Mouse (Mus musculus) mature B cell (primary cell): ENCODE data around the gene Hrct1.

Source experiments
- in situ Hi-C: fragments of 300-500 bp; cut with MboI; formaldehyde crosslinking; loops from 2 replicates; pipeline ENCODE4 v1.14.3; 2019

Gene Hrct1

DNA sequence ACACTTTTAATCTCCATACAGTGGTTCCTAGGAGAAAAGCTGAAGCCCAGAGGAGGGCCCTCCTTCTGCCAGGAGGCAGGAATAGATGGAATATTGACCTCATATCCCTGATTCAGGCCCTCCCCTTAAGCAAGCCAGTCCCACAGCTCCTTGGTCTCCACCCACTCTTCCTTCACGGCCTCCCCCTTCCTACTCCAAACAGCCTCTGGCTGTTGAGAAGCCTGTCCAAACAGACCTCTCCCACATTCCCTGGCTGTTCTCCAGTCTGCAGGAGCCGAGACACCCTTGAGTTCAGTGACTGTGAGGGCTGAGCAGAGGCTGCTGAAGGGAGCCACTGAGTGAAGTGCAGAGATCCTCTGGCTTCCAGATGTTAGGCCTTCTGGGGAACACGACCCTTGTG, at the start of gene Hrct1:
Hrct1 (plus strand) TSS at position 194 of the 400 bp plus-strand sequence.
- in situ Hi-C loops: no loop called here

DNA sequence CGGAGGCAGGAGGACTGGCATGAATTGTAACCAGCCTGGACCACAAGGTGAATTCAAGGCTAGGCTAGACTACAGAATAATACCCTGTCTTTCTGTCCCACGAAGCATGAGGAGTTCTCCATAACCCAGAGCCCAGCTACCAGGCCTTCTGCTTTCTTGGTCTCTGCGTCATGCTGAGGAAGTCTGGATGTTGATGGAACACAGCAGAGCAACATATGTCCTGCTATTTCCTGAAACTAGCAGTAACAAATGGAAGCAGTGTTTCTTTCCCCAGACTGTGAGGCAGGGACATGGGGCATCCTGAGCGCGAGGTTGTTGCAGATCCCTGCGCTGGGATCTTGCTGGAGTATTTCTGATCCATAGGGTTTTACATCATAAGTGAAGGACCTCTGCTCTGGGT, 48.4 kb upstream of the Hrct1 start:
- in situ Hi-C loops: no loop called here

DNA sequence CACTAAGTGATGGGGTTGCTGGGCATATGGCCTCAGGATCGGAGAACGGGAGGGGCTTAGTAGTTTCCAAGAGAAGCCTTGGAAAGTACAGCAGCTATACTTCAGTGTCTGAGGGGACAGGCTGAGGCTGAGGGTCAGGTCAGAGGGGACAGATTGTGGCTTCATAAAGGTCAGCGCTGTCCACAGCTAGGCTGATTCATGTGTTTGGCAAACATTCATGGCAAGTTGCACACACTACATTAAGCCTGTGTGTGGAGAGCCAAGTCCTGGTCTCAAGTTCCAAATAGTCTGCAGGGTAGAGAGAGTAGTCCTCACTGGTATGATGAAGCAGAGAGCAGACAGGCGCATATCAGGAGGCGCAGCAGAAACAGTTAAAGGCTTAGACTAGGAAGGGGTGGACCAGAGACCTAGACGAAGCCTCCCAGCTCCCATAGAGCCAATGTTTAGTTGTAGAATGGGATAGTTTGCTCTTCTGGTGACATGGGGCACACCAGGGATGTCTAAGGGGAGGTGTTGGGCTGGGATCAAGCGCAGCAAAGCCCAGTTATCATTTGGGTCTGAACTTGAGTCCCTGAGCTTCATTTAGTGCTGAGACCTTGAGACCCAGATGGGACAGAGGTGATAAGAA, 47.5 kb upstream of the Hrct1 start:
- in situ Hi-C loops: no loop called here

DNA sequence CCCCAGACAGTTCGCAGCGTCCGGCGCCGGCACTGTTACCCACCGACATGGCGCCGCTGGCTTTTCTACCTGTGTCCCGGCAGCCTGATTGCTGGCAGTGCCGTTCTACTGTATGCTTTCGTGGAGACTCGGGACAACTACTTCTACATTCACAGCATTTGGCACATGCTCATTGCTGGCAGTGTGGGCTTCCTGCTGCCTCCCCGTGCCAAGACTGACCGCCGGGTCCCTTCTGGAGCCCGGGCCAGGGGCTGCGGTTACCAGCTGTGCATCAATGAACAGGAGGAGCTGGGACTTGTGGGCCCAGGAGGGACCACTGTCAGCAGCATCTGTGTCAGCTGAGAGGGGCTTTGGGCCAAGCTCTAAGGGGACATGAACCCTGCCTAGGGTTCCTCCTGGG, 37.0 kb upstream of the Hrct1 start:
- in situ Hi-C loops: no loop called here

DNA sequence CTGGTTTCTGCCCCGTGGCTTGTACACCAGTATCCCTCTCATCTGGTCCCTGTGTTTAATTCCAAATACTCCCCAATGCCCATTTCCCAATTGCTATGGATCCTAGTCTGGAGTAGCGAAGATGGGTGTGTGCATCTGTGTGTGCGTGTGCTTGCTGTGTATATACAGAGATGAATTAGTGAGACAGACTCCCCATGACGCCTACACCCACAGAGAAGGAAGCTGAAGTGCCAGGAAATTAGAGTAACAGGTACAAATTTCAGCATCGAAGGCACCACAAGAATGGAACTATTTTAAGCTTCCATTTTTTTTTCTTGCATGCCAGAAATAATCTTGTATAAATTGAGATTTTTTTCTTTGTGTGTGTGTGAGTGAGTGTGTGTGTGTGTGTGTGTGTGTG, 36.0 kb upstream of the Hrct1 start:
- in situ Hi-C loops: no loop called here

DNA sequence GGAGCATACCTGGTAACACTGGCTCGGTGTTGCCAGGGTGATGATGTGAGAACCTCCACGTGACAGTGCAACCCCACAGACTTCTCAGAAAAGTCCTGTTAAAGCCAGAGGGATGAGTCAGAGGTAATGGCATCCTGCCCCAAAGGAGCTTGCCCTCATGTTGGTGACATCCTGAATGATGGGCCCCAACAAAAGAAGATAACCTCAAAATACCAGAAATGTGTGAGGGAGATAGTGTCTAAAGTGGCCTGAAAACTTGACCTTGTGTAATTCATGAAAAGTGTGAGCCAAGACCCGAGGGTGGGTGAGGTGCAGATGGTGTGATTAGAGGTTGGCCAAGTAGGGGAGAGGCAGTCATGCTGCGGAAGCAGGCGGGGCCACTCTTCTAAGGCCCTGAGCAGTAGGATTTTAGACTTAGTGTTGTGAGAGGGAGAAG, 33.2 kb upstream of the Hrct1 start:
- in situ Hi-C loops: no loop called here

DNA sequence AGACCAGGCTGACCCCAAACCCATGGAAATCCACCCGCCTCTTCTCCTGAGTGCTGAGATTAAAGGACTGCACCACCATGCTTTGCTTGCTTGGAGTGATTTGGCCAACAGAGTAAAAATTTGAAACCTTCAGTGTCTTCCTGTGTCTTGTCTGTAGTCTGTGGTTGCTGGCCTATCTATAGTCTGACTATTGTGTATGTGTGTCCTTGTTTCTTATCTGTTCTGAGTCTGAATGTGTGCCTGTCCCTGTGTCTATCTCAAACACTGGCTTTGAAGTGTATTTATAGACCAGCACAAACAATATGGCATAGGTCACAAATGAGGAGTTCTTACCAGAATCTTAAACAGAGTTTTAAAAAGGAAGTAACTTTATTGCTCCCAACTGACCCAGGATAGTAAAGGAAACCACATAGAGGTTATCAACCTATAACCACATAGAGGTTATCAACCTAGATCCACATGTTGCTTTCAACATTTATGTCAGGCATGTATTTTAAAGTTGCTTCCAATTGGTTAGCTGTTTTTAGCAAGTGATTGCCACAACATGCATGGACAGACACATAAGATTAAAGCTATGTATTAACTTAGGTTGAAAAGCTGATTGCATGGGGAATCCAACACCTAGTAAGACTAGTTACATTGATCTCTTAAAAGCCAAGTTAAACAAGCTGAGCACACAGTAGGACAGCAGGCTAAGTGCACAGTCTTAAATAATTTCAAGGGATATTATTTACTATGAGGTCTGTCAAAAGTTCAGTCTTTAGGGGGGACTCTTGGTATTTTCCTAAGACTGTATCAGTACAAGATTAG, 32.3 kb upstream of the Hrct1 start:
- in situ Hi-C loops: no loop called here

DNA sequence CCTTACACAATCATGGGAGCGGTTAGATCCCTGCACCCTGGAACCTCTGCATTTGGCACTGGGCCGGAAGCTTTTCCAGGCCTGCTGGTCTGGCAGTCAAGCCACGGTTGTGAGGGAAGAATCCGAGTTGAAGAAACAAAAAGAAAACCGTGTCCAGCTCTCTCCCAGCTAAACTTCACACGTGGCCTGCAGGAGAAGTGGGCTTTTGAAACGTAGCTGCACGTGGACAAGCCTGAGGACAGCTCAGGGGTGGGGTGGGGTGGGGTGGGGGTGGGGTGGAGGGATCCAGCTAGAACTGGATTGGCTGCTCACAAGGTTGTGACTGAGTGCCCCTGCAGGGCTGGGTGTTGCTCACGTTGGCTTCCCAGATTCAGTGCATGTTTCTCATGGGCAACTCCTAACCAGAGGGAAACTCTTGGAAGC, 31.7 kb upstream of the Hrct1 start:
- in situ Hi-C loops: no loop called here

DNA sequence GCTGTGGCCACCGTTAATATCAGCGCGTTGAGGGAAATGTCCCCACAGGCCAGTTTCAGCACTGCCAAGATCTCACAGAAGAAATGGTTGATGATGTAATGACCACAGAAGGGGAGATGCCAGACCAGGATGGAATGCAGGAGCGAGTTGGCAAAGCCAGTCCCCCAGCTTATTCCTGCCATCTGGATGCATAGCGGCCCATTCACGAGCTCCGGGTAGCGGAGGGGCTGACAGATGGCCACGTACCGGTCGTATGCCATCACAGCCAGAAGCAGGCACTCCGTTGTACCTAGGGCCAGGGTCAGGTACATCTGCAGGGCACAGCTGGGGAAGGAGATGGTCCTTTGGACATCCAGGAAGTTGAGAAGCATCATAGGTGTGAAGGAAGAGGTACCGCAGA, 30.4 kb upstream of the Hrct1 start:
- in situ Hi-C loops: no loop called here

DNA sequence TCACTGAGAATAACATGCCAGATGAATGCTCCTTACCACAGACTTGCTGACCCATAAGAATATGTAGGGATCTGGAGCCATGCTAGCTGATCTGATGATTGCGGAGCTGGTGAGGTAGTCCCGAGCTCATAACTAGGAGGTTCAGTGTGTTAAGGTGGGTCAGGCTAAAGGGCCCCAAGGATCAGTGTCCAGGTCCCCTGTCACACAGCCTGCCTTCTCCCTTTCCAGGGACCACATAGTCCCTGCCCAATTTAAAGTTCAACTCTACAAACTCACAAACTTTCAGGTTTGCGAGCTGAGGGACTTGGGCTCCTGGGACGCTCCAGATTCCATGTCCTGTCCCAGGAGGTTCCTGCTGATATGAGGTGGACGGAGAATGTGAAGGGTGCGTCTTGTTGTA, 26.3 kb upstream of the Hrct1 start, which contains the start of gene Olfr70:
Olfr70 (minus strand) TSS at position 101 of the 400 bp plus-strand sequence.
- in situ Hi-C loops: no loop called here

DNA sequence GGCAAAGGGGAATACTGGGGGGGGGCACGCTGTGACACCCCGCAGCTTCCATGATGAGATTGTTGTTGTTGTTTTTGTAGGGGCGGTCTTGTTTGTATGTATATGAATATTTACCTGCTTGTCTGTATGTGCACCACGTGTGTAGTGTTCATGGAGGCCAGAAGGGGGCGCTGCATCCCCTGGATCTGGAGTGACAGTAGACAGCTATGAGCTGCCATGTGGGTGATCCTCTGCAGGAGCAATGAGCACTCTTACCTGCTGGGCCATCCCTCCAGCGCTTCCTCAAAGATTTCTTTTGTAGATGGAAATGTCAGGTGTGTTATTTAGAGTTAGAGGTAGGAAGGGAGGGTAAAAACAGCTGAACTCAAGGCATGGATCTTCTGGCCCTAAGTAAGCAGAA, 23.5 kb upstream of the Hrct1 start:
- in situ Hi-C loops: no loop called here

DNA sequence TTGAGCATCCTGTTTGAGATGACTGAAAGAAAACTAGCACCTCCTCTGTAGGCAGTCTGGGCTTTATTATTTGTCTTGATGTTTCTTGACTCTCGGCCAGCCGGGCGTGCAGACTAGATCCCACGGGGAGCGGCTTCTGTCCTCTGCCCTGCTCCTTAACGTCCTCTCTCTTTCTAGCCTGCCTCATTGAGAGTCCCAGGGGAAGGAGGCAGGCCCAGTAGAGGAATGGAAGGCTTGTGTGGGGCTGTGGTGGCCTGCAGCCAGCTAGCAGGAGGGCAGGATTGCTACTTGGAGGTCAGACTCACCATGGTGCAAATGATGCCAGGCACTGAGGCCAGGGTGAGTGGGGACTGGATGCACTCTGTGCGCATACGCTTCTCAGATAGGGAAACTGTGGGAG, 23.1 kb upstream of the Hrct1 start:
- in situ Hi-C loops: no loop called here

DNA sequence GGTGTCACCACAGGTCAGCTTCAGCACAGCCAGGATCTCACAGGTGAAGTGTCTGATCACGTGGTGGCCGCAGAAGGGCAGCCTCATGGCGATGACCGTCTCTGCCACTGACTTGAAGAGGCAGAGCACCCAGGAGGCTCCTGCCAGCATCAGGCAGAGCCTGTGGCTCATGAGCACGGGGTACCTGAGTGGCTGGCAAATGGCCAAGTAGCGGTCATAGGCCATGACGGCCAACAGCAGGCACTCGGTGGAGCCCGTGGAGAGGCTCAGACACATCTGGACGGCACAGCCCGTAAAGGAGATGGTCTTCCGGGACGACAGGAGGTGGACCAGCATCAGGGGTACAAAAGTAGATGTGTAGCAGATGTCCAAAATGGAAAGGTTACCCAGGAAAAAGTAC, 21.0 kb upstream of the Hrct1 start:
- in situ Hi-C loops: no loop called here

DNA sequence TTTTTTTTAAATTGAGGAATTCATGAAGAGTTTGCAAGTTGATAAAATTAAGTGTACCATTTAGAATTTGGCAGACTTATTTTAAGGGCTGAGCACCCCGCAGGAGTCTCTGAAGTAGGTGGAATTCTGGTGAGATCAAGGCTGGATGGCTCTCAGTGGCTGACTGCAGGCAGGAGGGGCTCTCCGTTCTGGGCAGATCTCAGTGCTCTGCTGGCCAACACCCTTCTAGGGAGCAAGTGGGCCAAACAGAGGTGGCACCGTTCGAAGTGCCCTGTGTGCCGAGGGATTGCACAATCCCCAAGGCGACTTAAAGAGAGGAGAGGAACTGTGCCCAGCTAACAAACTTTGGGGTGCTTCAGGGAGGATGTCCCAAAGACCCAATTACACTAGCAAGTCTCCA, 17.1 kb upstream of the Hrct1 start, which contains the start of gene Olfr71:
Olfr71 (minus strand) TSS at position 387 of the 400 bp plus-strand sequence.
- in situ Hi-C loops: loop anchor here (10.0 kb wide), 1 partner anchor 285 kb away; the partner anchor contains the start of gene Fam166b

DNA sequence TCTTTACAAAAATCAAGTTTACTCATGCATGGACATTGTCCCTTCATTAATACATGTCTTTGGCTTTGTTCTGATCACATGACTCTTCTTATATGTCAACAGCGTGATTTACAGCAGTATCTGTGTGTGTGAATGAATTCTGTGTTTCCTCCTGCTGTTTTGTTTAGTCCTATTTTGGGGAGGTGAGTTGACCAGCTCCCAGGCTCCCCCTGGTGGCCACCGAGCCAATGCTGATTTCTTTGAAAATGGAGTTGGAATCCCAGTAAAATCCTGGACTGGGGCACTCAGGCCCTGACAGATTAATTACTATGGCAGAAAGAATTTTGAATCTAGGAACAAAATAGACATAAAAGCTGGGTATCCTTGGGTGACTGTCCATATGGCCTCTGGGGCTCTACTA, 15.2 kb upstream of the Hrct1 start:
- in situ Hi-C loops: loop anchor here (10.0 kb wide), 1 partner anchor 287 kb away; the partner anchor contains the start of gene Fam166b

DNA sequence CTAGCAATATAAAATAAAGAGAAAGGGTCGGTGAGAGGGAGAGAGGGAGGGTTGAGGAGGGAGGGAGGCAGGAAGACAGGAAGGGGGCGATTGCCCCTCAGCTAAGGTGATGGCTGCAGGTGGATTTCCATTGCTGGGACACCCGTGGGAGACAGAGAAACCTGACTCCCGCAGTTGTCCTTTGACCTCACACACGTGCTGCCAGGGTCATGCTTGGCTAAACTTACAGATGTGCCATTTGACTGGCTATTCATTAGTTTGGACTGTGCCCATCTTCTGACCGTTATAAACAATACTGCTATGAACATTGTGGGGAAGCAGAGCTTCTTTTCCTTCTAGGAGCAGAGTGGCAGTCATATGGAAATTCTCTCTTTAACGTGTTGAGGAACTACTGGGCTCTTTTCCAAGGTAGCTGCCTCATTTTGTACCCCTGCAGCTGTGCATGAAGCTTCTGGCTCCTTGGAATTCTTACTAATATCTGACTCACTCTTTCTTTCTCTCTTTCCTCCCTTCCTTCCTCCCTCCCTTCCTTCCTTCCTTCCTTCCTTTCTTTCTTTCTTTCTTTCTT, 13.3 kb upstream of the Hrct1 start:
- in situ Hi-C loops: loop anchor here (10.0 kb wide), 1 partner anchor 289 kb away; the partner anchor contains the start of gene Fam166b

DNA sequence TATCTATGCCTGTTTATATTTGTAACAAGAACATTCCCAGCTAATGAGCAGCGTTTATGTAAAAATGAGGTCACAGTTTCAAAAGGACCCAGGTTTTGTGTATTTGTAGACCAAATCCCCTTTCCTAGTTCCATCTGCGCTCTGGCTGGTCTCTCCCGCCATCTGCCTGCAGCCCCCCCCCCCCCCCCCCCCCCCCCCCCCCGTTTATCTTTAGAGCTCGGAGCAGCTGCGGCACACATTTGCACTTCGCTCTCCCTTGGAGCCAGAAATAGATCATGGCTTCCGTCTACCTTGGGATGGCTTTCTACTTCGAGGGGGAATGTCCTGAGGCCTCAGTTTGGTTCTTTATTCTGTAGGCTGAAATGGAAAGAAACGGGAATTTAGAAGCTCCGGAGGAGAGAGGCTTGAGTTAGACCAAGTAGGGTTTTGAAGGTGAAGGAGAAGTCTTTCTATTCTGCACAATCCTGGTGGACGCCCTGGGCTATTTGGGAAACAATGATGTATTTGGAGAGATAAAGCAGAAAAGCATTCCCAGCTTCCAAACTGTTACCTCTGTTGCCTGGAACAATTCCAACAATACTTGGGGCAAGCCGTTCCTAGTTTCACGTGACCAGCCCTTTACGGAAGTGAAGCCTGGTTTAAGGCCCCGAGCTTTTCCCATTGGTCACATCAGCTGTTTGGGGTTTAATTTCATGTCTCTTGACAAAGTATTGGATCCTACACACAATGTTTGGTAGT, 6.3 kb upstream of the Hrct1 start:
- in situ Hi-C loops: no loop called here

DNA sequence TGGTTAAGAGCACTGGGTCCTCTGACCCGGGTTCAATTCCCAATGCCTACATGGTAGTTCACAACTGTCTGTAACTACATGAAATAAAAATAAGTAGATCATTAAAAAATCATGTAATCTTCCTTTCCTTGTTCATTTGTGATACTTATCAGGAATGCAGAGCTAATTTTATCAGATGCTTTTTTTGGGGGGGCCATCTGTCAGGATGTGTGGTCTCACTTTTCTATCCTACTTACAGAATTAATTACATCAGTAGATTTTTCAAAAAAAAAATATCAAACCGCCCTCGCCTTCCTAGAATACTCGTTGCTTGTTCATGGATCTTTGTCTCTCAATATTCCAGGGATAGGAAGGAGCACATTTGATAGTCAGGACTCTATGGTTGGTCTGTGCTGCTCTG, 4.8 kb upstream of the Hrct1 start:
- in situ Hi-C loops: no loop called here

DNA sequence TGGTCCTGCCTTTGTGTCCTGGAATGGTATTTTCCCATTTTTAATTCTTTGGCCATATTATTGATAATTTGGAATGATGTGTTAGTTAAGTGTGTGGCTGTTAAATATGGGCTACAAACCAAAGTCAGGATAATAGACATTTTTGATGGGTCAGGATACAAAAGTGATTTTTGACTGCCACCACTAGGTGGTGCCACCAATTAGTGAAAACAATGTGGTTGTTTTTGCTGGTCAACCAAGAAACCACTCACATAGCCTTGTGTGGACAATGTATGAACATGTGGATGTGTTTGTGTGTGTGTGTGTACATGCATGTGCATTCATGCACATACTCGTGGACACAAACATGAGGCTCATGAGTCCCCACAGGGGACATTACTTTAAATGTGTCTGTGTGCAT, 2.2 kb upstream of the Hrct1 start:
- in situ Hi-C loops: no loop called here

DNA sequence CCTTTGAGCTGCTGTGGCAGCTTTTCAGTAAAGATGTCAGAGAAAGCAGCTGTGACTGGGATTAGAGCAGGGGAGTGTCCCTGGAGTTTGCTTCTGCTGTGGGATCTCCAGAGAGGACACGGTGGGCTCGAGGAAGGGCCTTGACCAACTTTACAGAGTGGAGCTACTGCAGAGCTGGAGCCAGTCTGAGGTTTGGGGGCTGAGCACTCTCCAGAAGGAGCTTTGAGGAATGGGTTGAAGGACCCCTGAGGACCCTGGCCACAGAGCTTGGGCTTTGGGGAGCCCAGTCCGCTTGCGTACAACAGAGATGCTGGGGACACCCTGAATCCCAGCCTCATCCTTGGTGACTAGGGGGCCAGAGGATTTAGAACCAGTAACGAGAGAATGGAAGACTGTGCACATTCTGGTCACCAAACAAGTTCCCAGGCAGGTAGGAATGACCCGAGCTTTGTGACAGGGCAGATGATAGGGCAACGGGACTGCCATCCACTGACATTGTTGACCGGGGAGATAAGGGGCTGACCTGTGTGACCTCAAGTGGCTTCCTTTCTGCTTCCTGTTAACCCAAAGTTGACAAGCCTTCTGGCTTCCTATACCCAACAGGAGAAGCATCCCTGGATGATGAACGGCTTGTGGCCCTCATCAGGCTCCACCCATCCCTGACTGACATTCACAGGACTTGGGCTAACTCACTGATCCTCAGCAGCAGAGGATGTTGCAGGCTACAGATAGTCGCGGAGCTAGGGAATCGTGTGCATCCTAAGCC, 577 bp upstream of the Hrct1 start:
- in situ Hi-C loops: no loop called here
